Mouse (Mus musculus): ENCODE results near the gene Atp5g2.
A peak's percentile ranks its signal among the peaks of the same experiment; 100 is the strongest.
"Not testable (repeated sequence)": the region's sequence is repeated elsewhere in the genome, so short reads cannot be mapped to it uniquely, and the experiment has no call there.

The Atp5g2 gene

GRCm38 (mm10) chr15:102669571-102669970 lies 2.6 kb downstream of the Atp5g2 start:
- no peak for DNase-seq (ENCODE audit: low spot score)

GRCm38 (mm10) chr15:102665494-102665893 lies 6.7 kb downstream of the Atp5g2 start:
- no peak for DNase-seq (ENCODE audit: low spot score)

GRCm38 (mm10) chr15:102663825-102664224 lies 8.3 kb downstream of the Atp5g2 start:
- no peak for DNase-seq (ENCODE audit: low spot score)

- DNase-seq (ENCODE audit: low spot score): not testable (repeated sequence)
Measured at GRCm38 (mm10) chr15:102662601-102663000, 9.6 kb downstream of the Atp5g2 start.

GRCm38 (mm10) chr15:102657926-102658381 lies 14.2 kb downstream of the Atp5g2 start:
- no peak for DNase-seq (ENCODE audit: low spot score)

GRCm38 (mm10) chr15:102656658-102657057 lies 15.5 kb downstream of the Atp5g2 start:
- DNase-seq (ENCODE audit: low spot score): no peak

- not testable (repeated sequence) for DNase-seq (ENCODE audit: low spot score)
Measured at GRCm38 (mm10) chr15:102651928-102652660, 20.1 kb downstream of the Atp5g2 start.

GRCm38 (mm10) chr15:102651107-102651506 lies 21.0 kb downstream of the Atp5g2 start:
- DNase-seq (ENCODE audit: low spot score): no peak

- peak; percentile 51 for DNase-seq (ENCODE audit: low spot score)
Measured at GRCm38 (mm10) chr15:102635817-102636216, 36.3 kb downstream of the Atp5g2 start.

GRCm38 (mm10) chr15:102634684-102635083 lies 37.5 kb downstream of the Atp5g2 start:
- DNase-seq (ENCODE audit: low spot score): no peak

- DNase-seq (ENCODE audit: low spot score): no peak
Measured at GRCm38 (mm10) chr15:102625687-102626055, 46.5 kb downstream of the Atp5g2 start.

- peak; percentile 99 for DNase-seq (ENCODE audit: low spot score)
Measured at GRCm38 (mm10) chr15:102624970-102625686, 47.0 kb downstream of the Atp5g2 start, which contains the start of the genes Gm28047 and Atf7. Gm28047 (minus strand) TSS chr15:102625067. Atf7 (minus strand) TSS chr15:102625464.

GRCm38 (mm10) chr15:102624291-102624969 lies 47.7 kb downstream of the Atp5g2 start:
- DNase-seq (ENCODE audit: low spot score): no peak

GRCm38 (mm10) chr15:102623121-102623520 lies 49.0 kb downstream of the Atp5g2 start:
- DNase-seq (ENCODE audit: low spot score): no peak

GRCm38 (mm10) chr15:102622536-102622935 lies 49.6 kb downstream of the Atp5g2 start:
- no peak for DNase-seq (ENCODE audit: low spot score)

GRCm38 (mm10) chr15:102620765-102621164 lies 51.4 kb downstream of the Atp5g2 start:
- DNase-seq (ENCODE audit: low spot score): no peak

GRCm38 (mm10) chr15:102619486-102619885 lies 52.7 kb downstream of the Atp5g2 start:
- no peak for DNase-seq (ENCODE audit: low spot score)

GRCm38 (mm10) chr15:102617654-102618053 lies 54.5 kb downstream of the Atp5g2 start:
- DNase-seq (ENCODE audit: low spot score): no peak

- DNase-seq (ENCODE audit: low spot score): no peak
Measured at GRCm38 (mm10) chr15:102616174-102616573, 56.0 kb downstream of the Atp5g2 start.

GRCm38 (mm10) chr15:102614224-102614623 lies 57.9 kb downstream of the Atp5g2 start:
- no peak for DNase-seq (ENCODE audit: low spot score)

GRCm38 (mm10) chr15:102612966-102613365 lies 59.2 kb downstream of the Atp5g2 start:
- DNase-seq (ENCODE audit: low spot score): no peak
